Mouse (Mus musculus): Measurements from ENCODE around the gene Plcl1. TPM values are rescaled to one million over a fixed set of nuclear protein-coding genes. Genes with fewer than 3 reads are reported as not detected.

The Plcl1 gene
- total and polyA plus RNA-seq, 3 experiments: not detected

DNA sequence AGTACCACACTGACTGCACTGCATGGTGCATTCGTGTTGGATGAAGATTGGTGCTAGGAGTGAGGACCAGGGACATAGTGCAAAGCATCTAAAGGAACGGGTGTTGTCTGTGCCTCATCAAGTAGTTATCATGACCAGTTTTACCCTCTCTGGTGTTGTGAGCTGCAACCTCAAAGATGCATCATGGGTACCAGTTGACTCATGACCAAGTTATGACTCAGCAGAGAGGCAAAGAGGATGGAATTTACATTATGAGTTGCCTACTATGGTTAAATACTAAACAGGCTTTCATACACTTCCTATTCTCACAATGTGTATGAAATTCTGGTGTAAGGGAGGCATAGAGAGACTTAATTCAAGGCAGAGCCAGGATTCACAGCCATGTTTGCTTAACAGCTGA is 4.9 kb downstream of the Plcl1 start:
- no peak for DNase-seq (ENCODE audit: low read depth, low spot score)
- Histone ChIP-seq H3K4me1 (ENCODE audit: control insufficient read depth in 1 of 2, insufficient read depth in 2 of 2, low read length in 2 of 2) (no peaks in the 10 kb centered on the region), H3K79me2 (ENCODE audit: control insufficient read depth, insufficient read depth, low read length, poor library complexity) (no peaks in the 10 kb centered on the region), H3K36me3 (ENCODE audit: control insufficient read depth in 1 of 2, insufficient read depth in 2 of 2, low read length in 2 of 2) (no peaks in the 10 kb centered on the region), H3K4me3 (ENCODE audit: control insufficient read depth in 1 of 2, insufficient read depth in 1 of 2, low read depth in 2 of 2, low read length in 2 of 2) (no peak overlapping the region), H3K27ac (ENCODE audit: control insufficient read depth, low read depth, low read length) (no peak overlapping the region), H3K27me3 (ENCODE audit: control insufficient read depth in 1 of 2, insufficient read depth in 2 of 2, low read length in 2 of 2) (no peaks in the 10 kb centered on the region), H3K9ac (ENCODE audit: control insufficient read depth, low read depth, low read length, poor library complexity, severe bottlenecking) (no peak overlapping the region), H3K9me3 (replicated peaks; ENCODE audit: insufficient read depth, low read length) (no peaks in the 10 kb centered on the region)
- TF ChIP-seq MYB (IDR thresholded peaks at IDR 0.05; ENCODE audit: low read depth, low read length) (no peak), MAFK (IDR thresholded peaks at IDR 0.05; ENCODE audit: borderline replicate concordance, low read depth, low read length) (no peak), POLR2A (IDR thresholded peaks at IDR 0.05; ENCODE audit: control insufficient read depth in 1 of 2, insufficient read depth in 1 of 2, low read depth in 1 of 2, low read length in 2 of 2, poor library complexity in 1 of 2) (no peak), CHD2 (IDR thresholded peaks at IDR 0.05; ENCODE audit: low read length) (no peak), CTCF (IDR thresholded peaks at IDR 0.05 in 2 of 3, conservative IDR thresholded peaks at IDR 0.05 in 1 of 3; ENCODE audit: control insufficient read depth in 1 of 3, insufficient read depth in 1 of 3, low read depth in 2 of 3, low read length in 3 of 3, poor library complexity in 1 of 3, severe bottlenecking in 1 of 3) (no peak), POLR2AphosphoS5 (IDR thresholded peaks at IDR 0.05; ENCODE audit: borderline replicate concordance, low read depth, low read length) (no peak), ETS1 (IDR thresholded peaks at IDR 0.05; ENCODE audit: low read depth, low read length) (no peak), MXI1 (IDR thresholded peaks at IDR 0.05; ENCODE audit: low read depth, low read length) (no peak)

DNA sequence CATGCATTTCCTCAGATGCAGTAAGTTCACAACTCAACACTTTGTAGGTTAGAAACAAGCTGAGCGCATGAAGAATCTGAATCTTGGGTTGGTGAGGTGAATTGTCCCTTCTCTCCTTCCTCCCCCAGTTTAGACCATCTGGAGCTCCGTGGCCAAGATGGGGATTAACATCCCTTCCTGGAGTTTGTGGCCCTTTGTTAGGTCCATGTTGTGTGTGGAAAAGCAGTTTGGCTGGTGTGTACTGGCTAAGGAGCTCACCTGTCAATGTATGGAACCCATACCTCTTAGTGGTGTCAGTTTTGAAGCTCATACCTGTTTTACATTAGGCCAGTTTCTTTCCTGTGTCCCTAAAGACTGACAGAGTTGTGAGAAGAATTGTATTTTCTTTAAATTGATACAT is 5.4 kb downstream of the Plcl1 start:
- H3K9me3 ChIP-seq (replicated peaks; ENCODE audit: insufficient read depth, low read length): no peaks in the 10 kb centered on the region
- TF ChIP-seq POLR2AphosphoS5 (IDR thresholded peaks at IDR 0.05; ENCODE audit: borderline replicate concordance, low read depth, low read length): no peak
- TF ChIP-seq EP300 (IDR thresholded peaks at IDR 0.05; ENCODE audit: low read depth in 1 of 2, low read length in 2 of 2): no peak
- no peak for TF ChIP-seq USF1 (IDR thresholded peaks at IDR 0.05; ENCODE audit: low read depth, low read length)
- TF ChIP-seq CTCF (IDR thresholded peaks at IDR 0.05 in 2 of 3, conservative IDR thresholded peaks at IDR 0.05 in 1 of 3; ENCODE audit: control insufficient read depth in 1 of 3, insufficient read depth in 1 of 3, low read depth in 2 of 3, low read length in 3 of 3, poor library complexity in 1 of 3, severe bottlenecking in 1 of 3): no peak
- no peak for TF ChIP-seq KAT2A (conservative IDR thresholded peaks at IDR 0.05; ENCODE audit: low read depth, low read length)
- TF ChIP-seq MYB (IDR thresholded peaks at IDR 0.05; ENCODE audit: low read depth, low read length): no peak
- no peak for TF ChIP-seq RAD21 (IDR thresholded peaks at IDR 0.05; ENCODE audit: low read depth, low read length)
- no peaks in the 10 kb centered on the region for H3K79me2 ChIP-seq (ENCODE audit: control insufficient read depth, insufficient read depth, low read length, poor library complexity)
- no peak for DNase-seq (ENCODE audit: low read depth, low spot score)
- no peak overlapping the region for H3K4me3 ChIP-seq (ENCODE audit: control insufficient read depth in 1 of 2, insufficient read depth in 1 of 2, low read depth in 2 of 2, low read length in 2 of 2)
- H3K27me3 ChIP-seq (ENCODE audit: control insufficient read depth in 1 of 2, insufficient read depth in 2 of 2, low read length in 2 of 2): no peaks in the 10 kb centered on the region
- no peaks in the 10 kb centered on the region for H3K36me3 ChIP-seq (ENCODE audit: control insufficient read depth in 1 of 2, insufficient read depth in 2 of 2, low read length in 2 of 2)
- H3K27ac ChIP-seq (ENCODE audit: control insufficient read depth, low read depth, low read length): no peak overlapping the region
- H3K9ac ChIP-seq (ENCODE audit: control insufficient read depth, low read depth, low read length, poor library complexity, severe bottlenecking): no peak overlapping the region
- H3K4me1 ChIP-seq (ENCODE audit: control insufficient read depth in 1 of 2, insufficient read depth in 2 of 2, low read length in 2 of 2): no peaks in the 10 kb centered on the region

DNA sequence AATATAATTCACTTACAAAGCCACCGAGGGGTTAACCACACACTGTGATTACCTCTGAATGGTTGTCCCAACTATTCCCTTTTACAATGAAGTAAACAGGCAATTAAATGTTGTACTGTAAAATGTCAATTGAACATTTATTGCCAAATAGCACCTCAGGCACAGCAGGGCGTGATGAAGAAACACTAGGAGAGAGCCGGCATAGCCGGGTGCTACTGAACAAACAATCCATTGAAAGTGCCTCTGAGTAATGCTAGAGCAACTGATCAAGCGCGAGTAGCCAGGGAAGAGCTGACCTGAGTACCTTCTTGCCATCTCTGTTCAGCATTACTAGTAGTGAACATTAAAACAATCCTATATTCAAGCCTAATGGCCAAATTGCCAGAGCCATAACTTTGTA is 6.8 kb downstream of the Plcl1 start:
- Histone ChIP-seq H3K9ac (ENCODE audit: control insufficient read depth, low read depth, low read length, poor library complexity, severe bottlenecking) (no peak overlapping the region), H3K27ac (ENCODE audit: control insufficient read depth, low read depth, low read length) (no peak overlapping the region), H3K4me1 (ENCODE audit: control insufficient read depth in 1 of 2, insufficient read depth in 2 of 2, low read length in 2 of 2) (no peaks in the 10 kb centered on the region), H3K9me3 (replicated peaks; ENCODE audit: insufficient read depth, low read length) (no peaks in the 10 kb centered on the region), H3K4me3 (ENCODE audit: control insufficient read depth in 1 of 2, insufficient read depth in 1 of 2, low read depth in 2 of 2, low read length in 2 of 2) (no peak overlapping the region), H3K36me3 (ENCODE audit: control insufficient read depth in 1 of 2, insufficient read depth in 2 of 2, low read length in 2 of 2) (no peaks in the 10 kb centered on the region), H3K79me2 (ENCODE audit: control insufficient read depth, insufficient read depth, low read length, poor library complexity) (no peaks in the 10 kb centered on the region), H3K27me3 (ENCODE audit: control insufficient read depth in 1 of 2, insufficient read depth in 2 of 2, low read length in 2 of 2) (no peaks in the 10 kb centered on the region)
- no peak for DNase-seq (ENCODE audit: low read depth, low spot score)
- no peak for TF ChIP-seq BHLHE40 (IDR thresholded peaks at IDR 0.05; ENCODE audit: borderline replicate concordance, low read depth, low read length)

All from MEL (cell line).